Mouse (Mus musculus) CD4-positive, CD25-positive, alpha-beta regulatory T cell, adult 2 months (primary cell): ENCODE results near the gene Togaram1.

ENCODE experiments used
- DNase-seq: peaks from one replicate; pipeline ENCODE4 v3.0.0-alpha.2; 2012; ENCODE audit warnings: low read depth, low spot score

The Togaram1 gene

DNA sequence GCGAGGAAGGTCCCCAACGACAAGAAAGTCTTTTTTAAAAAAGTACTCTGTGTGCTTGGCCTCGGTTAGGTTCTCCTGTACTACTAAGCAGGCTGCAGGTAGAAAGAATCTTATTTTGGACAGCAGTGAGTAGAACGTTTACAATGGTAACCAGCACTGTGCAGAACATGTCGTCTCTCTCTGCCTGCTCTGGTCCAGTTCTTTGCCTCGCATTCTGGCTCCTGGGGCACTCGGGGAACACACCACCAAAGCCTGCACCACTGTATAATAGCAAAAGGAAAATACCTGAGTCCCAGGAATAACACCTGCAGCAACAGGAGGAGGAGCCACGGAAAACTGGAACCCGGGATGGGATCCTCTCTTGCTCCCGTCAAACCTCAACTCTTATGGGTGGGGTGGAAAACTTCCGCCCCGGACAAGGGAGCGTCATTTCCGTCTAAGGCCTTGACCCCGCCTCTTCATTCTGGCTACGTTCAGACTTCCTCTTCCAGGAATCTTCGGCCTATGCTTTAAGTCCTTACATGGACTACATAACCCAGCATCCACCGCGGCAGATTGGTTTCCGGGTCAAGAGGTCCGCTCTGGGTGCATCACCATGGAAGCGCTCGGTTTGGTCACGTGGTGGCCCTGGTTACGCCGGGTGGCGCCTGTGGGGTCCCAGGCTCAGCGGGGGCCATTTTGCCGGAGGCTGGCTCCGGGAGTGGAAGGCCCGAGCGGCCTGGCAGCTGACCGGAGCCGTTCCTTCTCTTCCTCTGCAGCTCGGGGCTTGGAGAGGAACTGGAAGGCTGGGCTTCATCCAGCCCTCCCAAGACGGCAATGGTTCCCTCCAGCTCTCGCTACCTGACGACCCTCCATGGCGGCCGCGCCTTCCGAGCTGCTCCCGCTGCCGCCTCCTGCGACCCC, at the start of gene Togaram1, which contains the start of gene Klhl28:
Gene Togaram1 (plus strand): TSS at position 681 of the 903 bp plus-strand sequence.
Gene Klhl28 (minus strand): TSS at position 411 of the 903 bp plus-strand sequence.
- DNase-seq, result peak; percentile 99

DNA sequence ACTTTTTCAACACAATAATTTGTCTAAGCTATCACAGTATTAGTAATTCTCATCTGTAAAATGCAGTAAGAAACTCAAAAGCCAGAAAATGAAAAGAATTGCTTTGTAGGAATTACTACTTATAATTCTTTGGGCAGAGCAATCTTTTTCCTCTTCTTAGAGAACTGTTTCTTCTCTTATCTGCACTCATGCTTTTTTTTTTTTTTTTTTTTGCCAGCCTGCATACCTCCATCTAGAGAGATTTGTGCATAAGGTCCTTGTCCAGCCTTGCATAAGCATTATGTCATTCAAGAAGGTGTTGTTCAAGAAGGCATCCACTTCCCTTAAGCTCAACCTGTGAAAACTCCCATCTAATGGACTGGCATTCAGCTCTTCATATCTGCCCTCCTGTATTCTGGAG, 48.9 kb upstream of the Togaram1 start:
- DNase-seq, result no peak

DNA sequence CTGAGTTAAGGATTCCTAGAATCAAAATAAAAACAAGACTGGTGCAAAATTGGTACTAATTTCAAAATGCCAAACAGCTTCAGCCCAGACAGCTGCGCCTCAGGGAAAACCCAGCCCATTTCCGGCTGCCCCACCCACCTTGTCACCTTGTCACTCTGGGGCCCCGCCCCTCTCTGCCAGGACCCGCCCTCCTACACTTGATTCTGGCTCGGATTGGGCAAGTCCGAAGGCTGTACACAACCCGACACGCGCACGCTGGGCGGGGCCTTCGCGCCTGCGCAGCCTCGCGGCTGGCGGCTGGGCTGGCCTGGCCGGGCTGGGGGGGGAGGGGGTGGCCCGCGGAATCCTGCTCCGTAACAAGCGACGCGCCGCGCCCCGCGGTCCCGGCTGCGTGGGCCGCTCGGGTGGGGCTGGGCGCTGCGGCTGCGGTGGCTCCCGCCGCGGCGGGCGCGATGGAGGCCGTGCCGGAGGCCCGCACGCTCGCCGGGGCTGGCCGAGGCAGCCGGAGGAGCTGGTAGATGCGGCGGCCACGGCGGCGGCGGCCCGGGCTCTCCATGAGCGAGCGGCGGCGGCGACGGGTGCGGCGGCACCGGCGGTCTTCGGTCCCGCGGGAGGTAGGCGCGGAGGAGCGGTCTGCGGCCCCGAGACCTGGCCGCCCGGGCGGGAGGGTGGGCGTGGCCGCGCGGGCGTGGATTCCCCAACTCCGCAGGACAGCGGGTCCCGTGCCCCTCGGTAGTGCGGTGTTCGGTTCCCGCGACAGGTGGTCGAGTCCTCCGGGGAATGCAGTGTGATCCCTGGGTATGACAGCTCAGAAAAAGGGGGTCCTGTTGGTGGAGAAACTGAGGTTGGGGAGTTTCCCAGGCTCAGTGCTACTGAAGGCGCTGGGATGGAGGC, 47.8 kb upstream of the Togaram1 start, which contains the start of gene Gm527:
Gene Gm527 (plus strand): TSS at position 329 of the 894 bp plus-strand sequence.
- DNase-seq, result peak; percentile 99

DNA sequence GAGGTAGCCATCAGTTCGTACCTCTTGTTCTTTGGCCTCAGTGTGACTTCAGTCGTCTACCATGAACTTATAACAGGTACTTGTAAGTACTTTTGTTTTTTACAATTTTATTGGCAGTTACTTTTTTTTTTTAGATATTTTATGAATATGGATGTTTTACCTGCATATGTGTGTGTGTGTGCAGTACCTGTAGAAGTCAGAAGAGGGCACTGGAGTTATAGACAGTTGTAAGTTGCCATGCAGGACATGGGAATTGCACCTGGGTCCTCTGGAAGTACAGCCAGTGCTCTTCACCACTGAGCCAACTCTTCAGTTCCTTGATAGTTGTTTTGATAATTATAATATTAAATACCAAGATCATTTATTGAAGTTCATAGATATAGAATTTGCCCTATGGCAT, 28.1 kb upstream of the Togaram1 start:
- DNase-seq, result peak; percentile 59

DNA sequence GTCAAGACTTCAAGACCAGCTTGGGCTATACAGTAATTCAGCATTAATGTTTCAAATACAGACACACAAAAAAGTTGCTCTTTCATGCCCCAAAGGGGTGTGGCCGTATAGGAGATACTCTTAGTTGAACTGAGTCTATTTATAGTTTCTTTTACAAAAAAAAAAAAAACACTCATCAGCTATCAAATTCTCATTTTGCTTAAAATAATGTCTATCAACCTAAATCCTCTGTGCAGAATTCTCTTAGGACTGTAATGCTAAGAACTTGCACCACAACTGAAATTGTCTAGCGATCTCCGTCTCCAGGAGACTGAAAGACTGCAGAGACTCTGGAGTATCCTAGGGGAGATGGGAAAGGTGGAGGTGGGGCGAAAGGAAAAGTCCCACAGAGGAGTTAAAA, 1.0 kb upstream of the Togaram1 start:
- DNase-seq, result no peak

DNA sequence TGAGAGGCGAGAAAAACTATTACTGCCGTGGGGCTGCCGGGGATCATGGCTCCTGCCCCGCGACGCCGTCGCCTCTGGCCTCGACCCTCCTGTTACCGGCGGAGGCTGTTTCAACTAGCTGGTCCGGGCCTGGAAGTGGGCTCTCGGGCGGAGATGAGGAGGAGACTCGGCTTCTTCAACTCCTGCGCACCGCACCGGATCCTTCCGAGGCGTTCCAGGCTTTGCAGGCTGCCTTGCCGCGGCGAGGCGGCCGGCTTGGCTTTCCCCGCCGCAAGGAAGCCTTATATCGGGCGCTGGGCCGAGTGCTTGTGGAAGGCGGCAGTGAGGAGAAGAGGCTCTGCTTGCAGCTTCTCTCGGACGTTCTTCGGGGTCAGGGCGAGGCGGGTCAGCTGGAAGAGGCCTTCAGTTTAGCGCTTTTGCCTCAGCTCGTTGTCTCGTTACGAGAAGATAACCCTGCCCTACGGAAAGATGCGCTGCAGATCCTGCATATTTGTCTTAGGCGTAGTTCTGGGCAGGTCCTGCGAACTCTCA, 562 bp downstream of the Togaram1 start:
- DNase-seq, result peak; percentile 69

- DNase-seq, result peak; percentile 22
Observed at GRCm38 (mm10) chr12:64966652-64967435, 1.2 kb downstream of the Togaram1 start.

DNA sequence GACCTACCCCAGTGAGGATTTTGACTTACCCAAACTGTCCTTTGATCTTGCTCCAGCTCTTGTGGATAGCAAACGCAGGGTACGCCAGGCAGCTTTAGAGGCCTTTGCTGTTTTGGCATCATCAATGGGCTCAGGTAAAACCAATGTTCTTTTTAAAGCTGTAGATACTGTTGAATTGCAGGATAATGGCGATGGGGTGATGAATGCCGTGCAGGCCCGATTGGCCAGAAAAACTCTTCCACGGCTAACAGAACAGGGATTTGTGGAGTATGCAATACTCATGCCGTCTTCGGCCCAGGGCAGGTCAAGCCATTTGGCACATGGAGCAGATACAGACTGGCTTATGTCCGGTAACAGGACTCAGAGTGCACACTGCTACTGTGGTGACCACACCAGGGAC, 1.9 kb downstream of the Togaram1 start:
- peak; percentile 24 for DNase-seq

DNA sequence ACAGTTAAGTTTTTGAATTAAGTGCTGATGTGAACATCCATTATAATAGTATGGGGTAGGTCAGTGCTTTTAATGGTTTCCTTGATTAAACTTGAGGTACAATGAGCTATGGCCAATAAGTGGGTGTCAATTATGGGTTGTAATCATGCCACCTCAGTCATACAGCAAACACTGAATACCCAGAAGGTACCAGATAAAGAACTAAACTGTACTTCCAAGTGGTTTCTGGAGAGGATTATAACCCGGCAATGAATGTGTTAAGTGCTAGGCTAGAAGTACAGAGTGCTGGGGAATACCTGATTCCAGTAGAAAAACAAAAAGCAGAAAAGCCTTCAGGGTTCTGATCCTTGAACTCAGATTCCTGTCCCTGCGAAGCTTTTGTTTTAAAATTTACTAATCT, 2.5 kb downstream of the Togaram1 start:
- DNase-seq, result no peak

DNA sequence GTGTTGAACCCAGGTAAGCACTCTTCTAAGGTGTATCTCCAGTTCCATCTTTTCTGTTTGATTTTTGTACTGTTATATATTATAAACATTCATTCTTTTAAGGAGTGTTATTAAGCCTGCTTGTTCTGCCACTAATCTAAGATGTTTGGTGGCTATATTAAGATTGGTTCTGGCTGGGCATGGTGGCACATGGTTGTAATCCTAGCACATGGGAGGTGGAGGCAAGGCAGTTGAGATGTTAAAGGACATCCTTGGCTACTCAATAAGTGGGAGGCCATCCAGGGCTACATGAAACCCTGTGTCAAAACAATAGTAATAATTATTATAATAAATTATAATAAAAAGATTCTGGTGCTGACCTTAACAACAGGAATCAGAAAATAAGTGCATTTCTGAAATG, 5.8 kb downstream of the Togaram1 start:
- no peak for DNase-seq

- DNase-seq, result no peak
Observed at GRCm38 (mm10) chr12:64972063-64972462, 6.5 kb downstream of the Togaram1 start.

DNA sequence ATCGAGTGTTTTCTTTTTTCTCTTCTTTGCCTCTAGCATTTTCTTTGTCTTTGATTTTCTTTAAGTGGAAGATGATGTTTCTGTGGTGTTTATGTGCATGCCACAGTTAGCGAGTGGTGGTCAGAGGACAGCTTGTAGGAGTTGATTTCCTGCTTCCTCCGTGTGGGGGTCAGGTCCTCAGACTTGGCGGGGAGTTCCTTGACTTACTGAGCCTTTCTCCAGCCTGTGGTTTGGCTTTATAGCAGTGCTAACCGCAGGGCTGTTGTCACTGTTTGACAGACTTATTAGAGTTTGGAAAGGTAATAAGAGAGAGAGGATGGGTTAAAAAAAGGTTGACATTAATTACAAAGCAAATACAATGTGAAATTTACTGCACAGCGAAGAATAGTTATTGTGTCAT, 10.0 kb downstream of the Togaram1 start:
- peak; percentile 34 for DNase-seq

GRCm38 (mm10) chr12:64976191-64976590, 10.6 kb downstream of the Togaram1 start:
- DNase-seq, result no peak

GRCm38 (mm10) chr12:64977518-64977917, 11.9 kb downstream of the Togaram1 start:
- no peak for DNase-seq

DNA sequence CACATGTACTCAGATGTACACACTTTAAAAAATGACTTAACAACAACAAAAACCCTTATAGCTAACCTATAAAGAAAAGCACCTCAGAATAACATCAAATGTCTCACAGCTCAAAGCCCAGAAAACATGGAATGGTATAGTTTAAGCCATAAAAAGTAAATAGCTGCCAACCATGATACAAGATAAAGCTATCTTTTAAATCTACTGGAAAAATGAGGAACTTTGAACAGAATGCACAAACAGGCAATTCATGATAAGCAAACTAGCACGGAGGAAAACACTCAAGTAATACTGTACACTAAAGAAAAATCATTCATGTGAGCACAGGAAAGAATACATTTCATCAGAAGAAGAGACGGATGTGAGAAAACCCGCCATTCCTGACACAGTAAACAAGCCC, 42.1 kb downstream of the Togaram1 start:
- DNase-seq, result no peak

GRCm38 (mm10) chr12:65022842-65023241, 57.2 kb downstream of the Togaram1 start:
- DNase-seq, result no peak

GRCm38 (mm10) chr12:65035839-65036189, 70.2 kb downstream of the Togaram1 start:
- DNase-seq, result no peak

DNA sequence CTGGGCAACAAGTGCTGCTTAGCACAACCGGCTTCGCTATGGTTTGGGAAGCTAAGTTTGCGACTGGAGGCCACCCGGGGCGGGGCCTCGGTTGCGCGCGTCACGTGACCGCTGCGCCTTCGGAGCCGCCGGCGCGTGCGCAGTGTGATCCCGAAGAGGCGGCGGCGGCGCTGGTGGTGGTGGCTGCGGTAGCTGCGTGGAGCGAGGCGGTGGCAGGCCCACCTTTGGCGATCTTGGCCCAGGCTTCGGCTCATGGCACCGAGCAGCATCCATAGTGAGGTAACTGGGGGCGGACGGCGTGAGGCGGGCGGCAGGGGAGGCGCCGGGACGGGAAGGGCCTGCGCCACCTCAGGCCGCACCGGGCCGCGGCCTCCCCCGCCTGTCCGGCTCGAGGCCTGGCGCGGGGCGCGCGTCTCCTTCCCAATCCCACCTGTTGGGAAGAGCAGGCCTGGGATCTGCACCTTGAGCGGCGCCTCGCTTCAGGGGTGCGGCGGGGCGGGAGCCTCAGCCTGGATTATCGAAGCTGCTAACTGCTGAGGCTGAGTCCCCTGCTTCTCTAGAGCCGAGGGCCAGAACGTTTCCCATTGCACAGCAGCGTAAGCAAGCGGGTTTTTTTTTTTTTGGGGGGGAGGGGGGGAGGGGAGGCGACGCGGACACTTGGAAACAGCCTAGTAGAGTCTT, 70.7 kb downstream of the Togaram1 start, which contains the start of gene Prpf39:
Gene Prpf39 (plus strand): TSS at position 144 of the 681 bp plus-strand sequence.
- peak; percentile 96 for DNase-seq

DNA sequence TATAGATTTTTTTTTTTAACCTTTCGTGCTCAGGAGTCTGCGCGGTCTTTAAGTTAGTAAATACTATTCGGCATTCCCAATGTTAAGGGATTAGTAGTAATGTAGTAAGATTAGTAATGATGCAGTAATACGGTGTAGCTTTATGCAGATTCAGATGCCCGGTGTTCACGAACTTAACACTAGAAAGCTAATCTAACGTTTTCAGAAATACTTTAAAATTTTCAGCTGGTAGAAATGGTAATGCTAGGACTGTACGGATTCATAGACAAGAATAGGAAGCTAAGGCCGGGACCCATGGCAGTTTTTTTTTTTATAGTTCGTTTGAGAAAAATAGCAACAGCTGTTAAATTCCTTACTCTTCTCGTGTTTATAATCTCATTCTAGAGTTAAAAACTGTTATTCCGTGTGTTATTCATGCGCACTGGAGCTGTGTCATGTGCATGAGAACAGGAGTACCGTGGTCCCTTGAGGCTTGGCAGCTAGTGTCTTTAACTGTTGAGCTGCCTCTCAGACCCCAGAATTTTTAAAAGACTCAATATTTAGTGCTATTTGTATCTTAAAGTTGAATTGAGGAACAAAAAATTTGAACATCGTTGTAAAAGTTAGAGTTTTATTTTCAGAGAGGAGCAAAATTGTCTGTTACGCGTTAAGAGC, 71.4 kb downstream of the Togaram1 start:
- peak; percentile 13 for DNase-seq

DNA sequence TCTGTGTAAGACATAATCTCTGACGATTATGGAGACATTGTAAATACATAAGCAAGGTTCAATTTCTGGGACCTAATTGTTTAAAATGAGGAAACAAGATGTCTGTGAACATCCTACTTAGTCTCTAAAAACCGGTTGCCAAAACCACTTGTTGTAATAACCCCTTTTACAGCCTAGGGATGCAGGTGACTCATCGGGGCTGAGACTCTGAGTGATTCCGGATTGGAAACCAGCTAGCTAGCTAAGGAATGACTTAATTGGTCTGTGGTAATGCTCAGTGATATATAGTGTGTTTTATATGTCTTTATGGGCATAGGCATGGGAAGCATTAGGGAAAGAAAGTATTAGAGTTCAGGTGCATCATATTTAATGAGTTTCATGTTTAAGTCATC, 71.9 kb downstream of the Togaram1 start:
- peak; percentile 32 for DNase-seq
